Mouse (Mus musculus): Measurements from ENCODE around the gene Myog. TPM values are rescaled to one million over a fixed set of nuclear protein-coding genes. Genes with fewer than 3 reads are reported as not detected.

The Myog gene
- polyA plus RNA-seq, 1 experiment from 2014 or later, result 0.80 TPM

DNA sequence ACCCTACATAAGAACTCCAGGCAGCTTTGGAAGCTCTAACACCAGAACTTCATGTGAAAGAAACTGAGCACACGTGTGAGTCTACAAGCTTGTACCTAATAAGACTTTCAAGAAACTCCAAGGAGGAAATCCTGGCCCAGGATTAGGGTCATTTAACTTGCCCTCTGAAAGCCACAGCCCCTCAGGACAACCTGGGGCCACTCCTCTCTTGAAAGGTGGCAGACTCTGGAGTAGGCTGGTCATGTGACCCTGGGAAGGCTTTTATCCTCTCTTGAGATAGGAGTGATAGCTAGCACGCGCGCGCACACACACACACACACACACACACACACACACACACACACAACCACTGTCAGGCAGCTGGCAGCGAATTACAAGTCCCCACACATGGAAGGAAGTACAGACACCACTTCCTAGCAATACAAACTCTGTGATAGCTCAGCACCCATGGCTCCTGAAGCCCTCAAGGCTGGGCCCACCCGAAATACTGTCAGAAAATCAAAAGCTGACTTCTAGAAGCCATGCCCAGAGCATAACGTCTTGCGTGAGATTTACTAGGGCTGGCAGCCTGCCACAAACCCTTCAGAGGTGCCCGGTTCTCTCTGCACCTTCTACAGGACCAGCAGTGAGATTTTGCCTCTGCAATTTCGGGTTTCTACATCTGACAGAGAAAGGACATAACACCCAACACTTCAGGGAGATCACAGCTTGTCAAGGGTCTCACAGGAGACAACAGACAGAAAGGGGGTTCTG, 47.3 kb downstream of the Myog start:
- H3K9ac ChIP-seq (replicated peaks; ENCODE audit: low read depth, low read length), result no peak overlapping the region
- no peak overlapping the region for H3K4me2 ChIP-seq (ENCODE audit: low read depth, low read length)
- H3K27me3 ChIP-seq (ENCODE audit: control insufficient read depth, insufficient read depth, low read length), result no peaks in the 10 kb centered on the region
- ATAC-seq (ENCODE audit: low read depth), result no peak
- no peaks in the 10 kb centered on the region for H3K9me3 ChIP-seq (ENCODE audit: control insufficient read depth, low read length)
- no peaks in the 10 kb centered on the region for H3K4me1 ChIP-seq (ENCODE audit: control insufficient read depth, insufficient read depth, low read length)
- no peaks in the 10 kb centered on the region for H3K36me3 ChIP-seq (ENCODE audit: control insufficient read depth, insufficient read depth, low read length)
- no peak overlapping the region for H3K4me3 ChIP-seq (ENCODE audit: low read depth, low read length)
- H3K27ac ChIP-seq (ENCODE audit: low read depth, low read length), result no peak overlapping the region
- 83% methylated on average over 11 of the region's 11 CpGs for WGBS

DNA sequence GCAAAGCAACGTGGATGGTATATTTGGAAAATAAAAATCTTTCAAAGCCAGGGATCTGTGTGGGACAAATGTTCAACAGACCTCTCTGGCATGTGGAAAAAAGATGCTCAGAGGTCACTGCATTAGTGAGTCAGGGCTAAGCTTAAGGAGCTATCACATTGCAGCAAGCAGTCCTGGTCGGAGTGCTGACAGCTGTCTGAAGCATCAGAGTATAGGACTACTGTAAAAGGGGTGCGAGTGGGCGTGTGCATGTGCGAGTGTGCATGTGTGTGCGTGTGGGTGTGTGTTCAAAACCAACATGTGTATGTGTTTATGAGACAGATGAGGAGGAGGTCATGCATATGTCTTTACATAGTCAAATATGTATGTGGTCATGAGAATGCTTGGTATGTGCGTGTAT, 49.4 kb downstream of the Myog start:
- H3K27me3 ChIP-seq (ENCODE audit: control insufficient read depth, insufficient read depth, low read length), result no peaks in the 10 kb centered on the region
- no peak for ATAC-seq (ENCODE audit: low read depth)
- H3K9ac ChIP-seq (replicated peaks; ENCODE audit: low read depth, low read length), result no peak overlapping the region
- no peak overlapping the region for H3K27ac ChIP-seq (ENCODE audit: low read depth, low read length)
- 96% methylated on average over 7 of the region's 7 CpGs for WGBS
- no peak overlapping the region for H3K4me3 ChIP-seq (ENCODE audit: low read depth, low read length)
- no peak overlapping the region for H3K4me2 ChIP-seq (ENCODE audit: low read depth, low read length)
- no peaks in the 10 kb centered on the region for H3K36me3 ChIP-seq (ENCODE audit: control insufficient read depth, insufficient read depth, low read length)
- H3K4me1 ChIP-seq (ENCODE audit: control insufficient read depth, insufficient read depth, low read length), result no peaks in the 10 kb centered on the region
- H3K9me3 ChIP-seq (ENCODE audit: control insufficient read depth, low read length), result no peaks in the 10 kb centered on the region

DNA sequence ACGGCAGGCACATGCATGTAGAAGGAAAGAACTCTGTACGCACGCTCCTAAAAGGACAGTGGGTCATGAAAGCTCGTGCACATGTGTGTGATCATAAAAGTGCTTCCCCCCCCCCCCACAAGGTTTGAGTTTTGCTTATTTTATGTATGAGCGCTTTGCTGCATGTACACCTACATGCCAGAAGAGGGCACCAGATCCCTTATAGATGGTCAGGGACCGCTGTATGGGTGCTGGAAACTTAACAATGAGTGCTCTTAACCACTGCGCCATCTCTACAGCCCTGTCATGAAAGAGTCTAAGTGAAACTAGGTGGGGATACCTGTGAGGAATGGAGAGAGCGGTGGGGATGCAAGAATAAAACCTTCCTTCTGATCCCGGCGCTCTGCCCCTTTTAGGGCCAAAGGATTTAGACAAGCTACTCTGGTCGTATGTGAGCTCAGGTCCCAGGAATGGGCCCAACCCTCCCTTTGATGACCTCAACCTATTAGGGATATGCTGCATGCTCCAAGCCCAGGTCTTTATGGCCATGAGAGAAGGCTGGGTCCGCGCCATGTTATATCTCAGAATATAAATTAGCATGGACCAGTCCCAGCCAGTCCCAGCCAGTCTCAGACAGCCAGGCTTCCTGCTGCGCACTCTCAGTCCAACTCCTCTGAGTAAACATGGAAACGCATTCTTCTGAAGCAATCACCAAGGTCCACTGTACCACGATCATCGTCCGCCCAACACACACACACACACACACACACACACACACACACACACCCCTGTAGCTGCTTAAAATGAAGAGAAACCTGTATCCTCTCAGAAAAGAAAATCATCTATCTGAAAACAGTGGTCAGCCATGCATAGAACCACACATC, 50.2 kb downstream of the Myog start:
- H3K27ac ChIP-seq (ENCODE audit: low read depth, low read length), result no peak overlapping the region
- ATAC-seq (ENCODE audit: low read depth), result no peak
- H3K9ac ChIP-seq (replicated peaks; ENCODE audit: low read depth, low read length), result no peak overlapping the region
- WGBS, result 93% methylated on average over 18 of the region's 18 CpGs
- no peaks in the 10 kb centered on the region for H3K4me1 ChIP-seq (ENCODE audit: control insufficient read depth, insufficient read depth, low read length)
- H3K27me3 ChIP-seq (ENCODE audit: control insufficient read depth, insufficient read depth, low read length), result no peaks in the 10 kb centered on the region
- H3K36me3 ChIP-seq (ENCODE audit: control insufficient read depth, insufficient read depth, low read length), result no peaks in the 10 kb centered on the region
- H3K4me3 ChIP-seq (ENCODE audit: low read depth, low read length), result no peak overlapping the region
- H3K9me3 ChIP-seq (ENCODE audit: control insufficient read depth, low read length), result no peaks in the 10 kb centered on the region
- H3K4me2 ChIP-seq (ENCODE audit: low read depth, low read length), result no peak overlapping the region

DNA sequence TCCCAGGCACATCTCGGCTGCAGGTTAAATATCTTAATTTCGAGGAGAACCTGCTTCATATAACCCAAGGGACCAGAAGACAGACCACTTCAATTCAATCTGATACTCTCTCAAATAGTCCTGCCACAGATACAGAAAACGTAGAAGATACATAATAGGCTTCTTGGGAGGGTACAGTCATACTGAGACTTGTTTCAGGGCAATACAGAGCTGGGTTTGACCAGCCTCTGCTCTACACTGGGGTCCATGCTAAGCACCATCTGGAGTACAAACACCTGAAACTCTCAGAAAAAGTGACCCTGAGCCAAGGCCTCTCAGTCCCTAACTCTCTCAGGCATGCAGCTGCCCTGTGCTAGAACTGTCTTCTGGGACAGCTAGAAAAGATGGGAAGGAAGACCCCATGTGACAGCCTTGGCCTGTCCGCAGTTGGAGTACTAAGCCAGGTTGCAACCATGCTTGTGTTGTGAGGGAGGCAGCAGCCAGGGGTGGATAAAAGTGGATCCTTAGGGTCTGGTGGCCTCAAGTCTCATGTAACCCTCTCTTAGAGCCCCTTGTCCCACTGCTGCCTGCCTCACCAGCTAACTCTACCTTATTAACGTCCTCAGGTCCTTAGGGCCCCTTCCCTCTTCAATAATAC, 52.0 kb downstream of the Myog start:
- no peak for ATAC-seq (ENCODE audit: low read depth)
- 85% methylated on average over 5 of the region's 5 CpGs for WGBS
- Histone ChIP-seq H3K27me3 (ENCODE audit: control insufficient read depth, insufficient read depth, low read length) (no peaks in the 10 kb centered on the region), H3K36me3 (ENCODE audit: control insufficient read depth, insufficient read depth, low read length) (peaks cover 6% of the 10 kb centered on the region), H3K4me3 (ENCODE audit: low read depth, low read length) (no peak overlapping the region), H3K9ac (replicated peaks; ENCODE audit: low read depth, low read length) (no peak overlapping the region), H3K9me3 (ENCODE audit: control insufficient read depth, low read length) (no peaks in the 10 kb centered on the region), H3K27ac (ENCODE audit: low read depth, low read length) (no peak overlapping the region), H3K4me2 (ENCODE audit: low read depth, low read length) (no peak overlapping the region), H3K4me1 (ENCODE audit: control insufficient read depth, insufficient read depth, low read length) (no peaks in the 10 kb centered on the region)

Other genes starting within 250 kb of the Myog start
- gene Btg2, start 210.9 kb upstream of the Myog start, polyA plus RNA-seq (2014; fragmentation: Nextera tagmentation; extraction: Ambion mirVana), result 22.4 and 26.9 TPM in 2 replicates
- 0.52 and 1.4 TPM in 2 replicates for gene Chit1, start 178.7 kb upstream of the Myog start, polyA plus RNA-seq (2014; fragmentation: Nextera tagmentation; extraction: Ambion mirVana)
- gene Chil1, start 107.8 kb upstream of the Myog start, polyA plus RNA-seq (2014; fragmentation: Nextera tagmentation; extraction: Ambion mirVana), result 2.1 and 2.7 TPM in 2 replicates
- 0.33 and 0.35 TPM in 2 replicates for gene Mybph, start 96.5 kb upstream of the Myog start, polyA plus RNA-seq (2014; fragmentation: Nextera tagmentation; extraction: Ambion mirVana)
- gene Adora1, start 54.6 kb upstream of the Myog start, polyA plus RNA-seq (2014; fragmentation: Nextera tagmentation; extraction: Ambion mirVana), result 12.2 and 14.0 TPM in 2 replicates
- gene Ppfia4, start 42.9 kb downstream of the Myog start, polyA plus RNA-seq (2014; fragmentation: Nextera tagmentation; extraction: Ambion mirVana), result 22.4 and 24.2 TPM in 2 replicates
- gene Tmem183a, start 72.0 kb downstream of the Myog start, polyA plus RNA-seq (2014; fragmentation: Nextera tagmentation; extraction: Ambion mirVana), result 120 and 122 TPM in 2 replicates
- not detected in 2 replicates for gene 4933406M09Rik, start 96.0 kb downstream of the Myog start, polyA plus RNA-seq (2014; fragmentation: Nextera tagmentation; extraction: Ambion mirVana)
- 16.2 and 19.2 TPM in 2 replicates for gene Cyb5r1, start 115.6 kb downstream of the Myog start, polyA plus RNA-seq (2014; fragmentation: Nextera tagmentation; extraction: Ambion mirVana)
- gene Adipor1, start 125.4 kb downstream of the Myog start, polyA plus RNA-seq (2014; fragmentation: Nextera tagmentation; extraction: Ambion mirVana), result 84.4 and 87.4 TPM in 2 replicates
- 29.0 and 39.4 TPM in 2 replicates for gene Klhl12, start 165.5 kb downstream of the Myog start, polyA plus RNA-seq (2014; fragmentation: Nextera tagmentation; extraction: Ambion mirVana)
- 78.1 and 83.3 TPM in 2 replicates for gene Rabif, start 204.7 kb downstream of the Myog start, polyA plus RNA-seq (2014; fragmentation: Nextera tagmentation; extraction: Ambion mirVana)